Mouse (Mus musculus): ENCODE results near the gene Sos1.

- TF ChIP-seq CTCF (IDR thresholded peaks at IDR 0.05; ENCODE audit: control insufficient read depth, insufficient read depth, insufficient read length) (no peak), MAX (IDR thresholded peaks at IDR 0.05) (no peak), MYOG (IDR thresholded peaks at IDR 0.05; ENCODE audit: control insufficient read depth, extremely low read depth, insufficient read length) (no peak)
Measured at GRCm38 (mm10) chr17:80345277-80345676, 135.0 kb downstream of the Sos1 start.
